Mouse (Mus musculus) lung, postnatal 0 days (tissue): ENCODE measurements around the gene Susd3. TPM values are rescaled to one million over a fixed set of nuclear protein-coding genes. Genes with fewer than 3 reads are reported as not detected.
A peak's percentile ranks its signal among the peaks of the same experiment; 100 is the strongest.

Experiments
- ATAC-seq: fragments of 200-750 bp; cut with Nextera tagmentation; 2 replicates; pipeline ENCODE4 v1.8.0; 2017; ENCODE audit warnings: moderate library complexity
- DNase-seq: peaks from one replicate; pipeline ENCODE4 v3.0.0-alpha.2; 2016; ENCODE audit warnings: low spot score
- H3K27ac ChIP-seq: fragments of 300-500 bp; sonication (generic); 2 replicates; pipeline ENCODE4 v1.5.1; 2014; ENCODE audit warnings: antibody characterized with exemption, mild to moderate bottlenecking, low read length, mixed read lengths
- H3K27me3 ChIP-seq: fragments of 300-500 bp; sonication (generic); replicated peaks from 2 replicates; pipeline ENCODE4 v1.6.1; 2014; ENCODE audit warnings: low read length, mixed read lengths; ENCODE audit not compliant: insufficient read depth
- H3K36me3 ChIP-seq: fragments of 300-500 bp; sonication (generic); 2 replicates; pipeline ENCODE4 v1.6.1; 2014; ENCODE audit warnings: low read length, mixed read lengths; ENCODE audit not compliant: insufficient read depth
- H3K4me1 ChIP-seq: fragments of 300-500 bp; sonication (generic); 2 replicates; pipeline ENCODE4 v1.6.1; 2014; ENCODE audit warnings: antibody characterized with exemption, low read depth, low read length, mixed read lengths; ENCODE audit not compliant: insufficient read depth
- H3K4me2 ChIP-seq: fragments of 300-500 bp; sonication (generic); replicated peaks from 2 replicates; pipeline ENCODE4 v1.6.1; 2014; ENCODE audit warnings: low read depth, mild to moderate bottlenecking, low read length, moderate library complexity, mixed read lengths
- H3K4me3 ChIP-seq: fragments of 300-500 bp; sonication (generic); 2 replicates; pipeline ENCODE4 v1.5.1; 2014; ENCODE audit warnings: low read depth, low read length
- H3K9ac ChIP-seq: fragments of 300-500 bp; sonication (generic); replicated peaks from 2 replicates; pipeline ENCODE4 v1.6.1; 2014; ENCODE audit warnings: low read depth, mild to moderate bottlenecking
- H3K9me3 ChIP-seq: fragments of 300-500 bp; sonication (generic); 2 replicates; pipeline ENCODE4 v1.6.1; 2016; ENCODE audit warnings: low read length, mixed read lengths
- CTCF ChIP-seq: IDR thresholded peaks from 2 replicates; pipeline ENCODE4 v1.5.1; 2016; ENCODE audit warnings: antibody characterized with exemption, mild to moderate bottlenecking
- EP300 ChIP-seq: IDR thresholded peaks from 2 replicates; pipeline ENCODE4 v1.6.1; 2016; ENCODE audit warnings: antibody characterized with exemption, mild to moderate bottlenecking, control low read depth
- WGBS: fragments of 180-500 bp; shearing (Covaris S2); extraction: QIAGEN DNeasy Blood & Tissue Kit; methylation state at CpG from one replicate; pipeline ENCODE4 v1.1.7; 2014; 5-methylcytosine and 5-hydroxymethylcytosine counted together
- polyA plus RNA-seq: library from polyadenylated mRNA; unstranded; fragments of >200 nt; fragmentation: Nextera tagmentation; extraction: Ambion mirVana; gene quantifications from 2 replicates; pipeline ENCODE4 v1.2.1, GENCODE M21; 2015

Gene Susd3
- polyA plus RNA-seq, 1 experiment from 2014 or later = 2.5 TPM

DNA sequence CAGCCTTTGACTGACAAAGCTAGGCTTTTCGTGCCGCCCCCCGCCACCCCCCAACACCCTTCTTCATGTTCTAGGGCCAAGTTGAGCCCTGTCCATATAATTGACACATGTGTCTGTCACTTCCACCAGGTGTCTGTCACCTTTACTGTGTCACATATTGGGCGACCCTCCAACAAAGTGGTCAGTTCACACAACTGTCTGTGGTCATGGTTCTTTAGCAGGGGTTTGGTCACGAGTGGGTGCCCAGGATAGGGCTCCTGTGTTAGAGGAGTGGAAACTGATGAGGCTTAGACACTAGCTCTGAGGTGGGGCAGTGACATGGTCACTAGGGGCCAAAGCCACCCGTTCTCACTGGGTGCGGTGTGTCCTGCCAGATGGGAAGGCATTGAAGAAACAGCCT, 48.6 kb downstream of the Susd3 start:
- no peaks in the 10 kb centered on the region for H3K27me3 ChIP-seq
- H3K4me3 ChIP-seq = no peak overlapping the region
- H3K27ac ChIP-seq = no peak overlapping the region
- no peak for ATAC-seq
- no peak for DNase-seq
- H3K4me2 ChIP-seq = no peak overlapping the region
- WGBS = 87% methylated on average over 7 of the region's 7 CpGs
- H3K36me3 ChIP-seq = 0 out of 2 replicates have a peak, but pooled peaks cover 13% of the 10 kb centered on the region
- H3K9ac ChIP-seq = no peak overlapping the region
- H3K9me3 ChIP-seq = no peaks in the 10 kb centered on the region
- no peaks in the 10 kb centered on the region for H3K4me1 ChIP-seq
- TF ChIP-seq EP300 = no peak
- TF ChIP-seq CTCF = no peak

DNA sequence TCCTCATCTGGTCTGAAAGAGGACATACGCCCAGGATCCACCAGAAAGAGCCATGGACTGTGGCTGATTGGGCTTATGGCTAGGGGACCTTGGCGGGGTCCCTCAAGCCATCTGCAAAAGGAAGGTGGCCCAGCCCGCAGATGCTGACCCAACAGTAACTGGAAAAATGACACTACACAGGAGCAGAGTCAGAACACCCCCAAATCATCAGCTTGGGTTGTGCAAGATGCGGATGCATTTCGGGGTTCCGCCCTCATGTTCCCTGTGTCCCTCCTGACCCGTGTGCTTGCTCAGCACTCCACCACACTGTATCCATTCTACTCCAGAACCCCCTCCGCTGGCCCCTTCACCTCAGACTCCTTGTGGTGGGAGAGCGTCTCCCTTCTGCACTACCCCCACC, 49.8 kb downstream of the Susd3 start:
- H3K4me3 ChIP-seq = no peak overlapping the region
- 87% methylated on average over 9 of the region's 9 CpGs for WGBS
- TF ChIP-seq EP300 (no peak), CTCF (no peak)

DNA sequence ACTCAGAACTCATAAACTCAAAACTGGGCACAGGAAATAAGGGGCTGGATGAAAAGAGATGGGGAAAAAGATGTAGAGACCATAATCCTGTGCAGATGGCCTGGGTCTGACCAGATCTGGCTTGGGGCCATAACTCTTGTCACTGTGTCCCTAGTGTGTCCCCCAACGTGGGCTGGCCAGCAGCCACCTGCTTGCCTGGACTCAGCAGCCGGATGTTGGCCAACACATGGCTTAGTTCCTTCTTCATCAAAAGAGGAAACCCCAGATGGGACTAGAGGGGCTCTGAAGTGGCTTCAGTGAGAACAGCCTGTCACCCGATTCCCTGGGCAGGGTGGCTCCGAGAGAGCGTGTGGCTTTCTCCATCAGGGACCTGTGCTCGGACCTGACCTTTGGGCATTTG, 51.7 kb downstream of the Susd3 start:
- no peak overlapping the region for H3K9ac ChIP-seq
- H3K4me2 ChIP-seq = no peak overlapping the region
- no peaks in the 10 kb centered on the region for H3K9me3 ChIP-seq
- WGBS = 70% methylated on average over 6 of the region's 6 CpGs
- no peaks in the 10 kb centered on the region for H3K4me1 ChIP-seq
- TF ChIP-seq CTCF (no peak), EP300 (no peak)
- H3K27me3 ChIP-seq = no peaks in the 10 kb centered on the region
- DNase-seq (peak; percentile 24), ATAC-seq (no peak)
- H3K4me3 ChIP-seq = no peak overlapping the region
- H3K36me3 ChIP-seq = 0 out of 2 replicates have a peak, but pooled peaks cover 15% of the 10 kb centered on the region
- H3K27ac ChIP-seq = no peak overlapping the region

More for the DNA sequence above, 49.8 kb downstream of the Susd3 start:
- no peak overlapping the region for H3K4me2 ChIP-seq
- no peaks in the 10 kb centered on the region for H3K9me3 ChIP-seq
- H3K27me3 ChIP-seq = no peaks in the 10 kb centered on the region
- no peaks in the 10 kb centered on the region for H3K4me1 ChIP-seq
- 0 out of 2 replicates have a peak, but pooled peaks cover 15% of the 10 kb centered on the region for H3K36me3 ChIP-seq
- no peak for ATAC-seq
- no peak overlapping the region for H3K27ac ChIP-seq
- no peak for DNase-seq
- H3K9ac ChIP-seq = no peak overlapping the region

DNA sequence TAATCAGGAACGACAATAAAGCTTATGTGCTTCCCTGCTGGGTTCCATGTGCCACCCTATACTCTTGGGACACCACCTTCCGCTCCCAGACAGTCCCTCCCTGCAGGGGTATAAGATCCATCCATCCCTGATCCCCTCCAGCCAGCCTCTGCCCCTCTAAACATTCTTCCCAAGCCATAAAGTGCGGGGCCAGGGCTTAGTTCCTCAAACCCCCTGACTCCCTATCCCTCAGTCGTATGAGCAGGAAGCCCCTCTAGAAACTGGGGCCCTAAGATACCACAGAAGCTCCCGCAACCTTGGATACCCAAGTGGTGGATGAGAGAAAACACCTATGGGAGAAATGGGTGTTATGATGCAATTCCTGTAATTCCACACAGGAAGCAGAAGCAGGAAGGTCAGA, 52.3 kb downstream of the Susd3 start:
- H3K27me3 ChIP-seq = no peaks in the 10 kb centered on the region
- WGBS = 76% methylated on average over 5 of the region's 5 CpGs
- H3K36me3 ChIP-seq = 0 out of 2 replicates have a peak, but pooled peaks cover 15% of the 10 kb centered on the region
- no peak overlapping the region for H3K4me2 ChIP-seq
- DNase-seq (no peak), ATAC-seq (no peak)
- 0 out of 2 replicates have a peak, but pooled peaks cover 3% of the 10 kb centered on the region for H3K4me1 ChIP-seq
- H3K9me3 ChIP-seq = no peaks in the 10 kb centered on the region
- no peak overlapping the region for H3K4me3 ChIP-seq
- no peak overlapping the region for H3K9ac ChIP-seq
- TF ChIP-seq CTCF (no peak), EP300 (no peak)
- H3K27ac ChIP-seq = no peak overlapping the region

DNA sequence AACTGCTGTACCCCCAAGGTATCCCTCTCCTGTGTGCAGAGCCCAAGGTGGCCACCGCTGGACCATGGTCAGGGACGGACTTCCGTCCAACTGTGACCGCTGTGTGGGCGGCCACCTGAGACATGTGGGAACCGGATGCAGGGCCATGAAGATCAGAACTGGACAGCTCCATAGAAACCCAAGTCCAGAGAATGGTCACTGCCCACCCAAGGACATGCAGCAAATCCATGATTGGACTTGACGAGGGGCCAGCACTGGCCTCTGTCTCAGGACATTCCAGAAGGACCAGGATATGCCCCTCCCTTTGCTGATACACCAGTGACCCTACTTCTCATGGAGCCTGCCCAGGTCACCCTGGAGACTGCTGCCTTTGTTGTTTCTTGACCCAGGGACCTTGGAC, 52.9 kb downstream of the Susd3 start:
- Histone ChIP-seq H3K36me3 (0 out of 2 replicates have a peak, but pooled peaks cover 15% of the 10 kb centered on the region), H3K27ac (no peak overlapping the region), H3K9ac (no peak overlapping the region), H3K4me1 (peaks cover 6% of the 10 kb centered on the region; the same call in 1 of the 2 replicates), H3K4me2 (no peak overlapping the region), H3K4me3 (no peak overlapping the region), H3K9me3 (no peaks in the 10 kb centered on the region), H3K27me3 (no peaks in the 10 kb centered on the region)
- ATAC-seq = no peak
- 92% methylated on average over 7 of the region's 7 CpGs for WGBS
- no peak for DNase-seq
- TF ChIP-seq CTCF = no peak
- no peak for TF ChIP-seq EP300

DNA sequence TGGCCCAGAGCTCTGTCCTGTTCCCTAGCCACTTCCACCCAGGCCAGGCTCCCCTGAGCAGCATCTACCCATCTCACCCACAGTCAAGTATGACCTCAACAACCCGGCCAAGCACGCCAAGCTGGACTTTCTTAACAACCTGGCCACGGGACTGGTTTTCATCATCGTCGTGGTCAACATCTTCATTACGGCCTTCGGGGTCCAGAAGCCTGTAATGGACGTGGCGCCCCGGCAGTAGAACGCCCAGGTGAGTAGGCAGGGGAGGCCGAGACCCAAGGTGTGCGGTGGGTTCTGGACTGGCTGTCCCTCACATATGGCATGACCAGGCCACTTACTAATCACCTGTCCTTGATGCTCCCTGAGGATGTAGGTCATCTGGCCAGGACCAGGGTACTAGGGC, 53.7 kb downstream of the Susd3 start:
- no peak for ATAC-seq
- WGBS = 94% methylated on average over 13 of the region's 13 CpGs
- Histone ChIP-seq H3K4me3 (no peak overlapping the region), H3K4me1 (peaks cover 11% of the 10 kb centered on the region; the same call in 1 of the 2 replicates), H3K4me2 (no peak overlapping the region), H3K9me3 (no peaks in the 10 kb centered on the region), H3K9ac (no peak overlapping the region), H3K27me3 (no peaks in the 10 kb centered on the region), H3K27ac (no peak overlapping the region), H3K36me3 (0 out of 2 replicates have a peak, but pooled peaks cover 15% of the 10 kb centered on the region)
- TF ChIP-seq CTCF = no peak
- no peak for DNase-seq

DNA sequence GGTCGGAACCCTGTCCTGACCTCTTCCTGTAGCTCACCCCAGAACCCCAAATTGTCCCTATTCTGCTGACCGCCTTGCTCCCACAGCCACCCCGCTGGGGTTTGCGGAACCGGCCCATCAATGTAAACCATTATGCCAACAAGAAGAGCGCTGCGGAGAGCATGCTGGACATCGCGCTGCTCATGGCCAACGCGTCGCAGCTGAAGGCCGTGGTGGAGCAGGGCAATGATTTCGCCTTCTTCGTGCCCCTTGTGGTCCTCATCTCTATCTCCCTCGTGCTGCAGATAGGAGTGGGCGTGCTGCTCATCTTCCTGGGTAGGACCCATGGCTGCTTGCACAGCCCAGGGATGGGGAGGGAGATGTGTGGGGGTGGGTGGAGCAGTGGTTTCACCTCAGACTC, 54.9 kb downstream of the Susd3 start:
- ATAC-seq (no peak), DNase-seq (no peak)
- Histone ChIP-seq H3K4me2 (no peak overlapping the region), H3K27me3 (no peaks in the 10 kb centered on the region), H3K27ac (no peak overlapping the region), H3K9me3 (no peaks in the 10 kb centered on the region), H3K4me3 (no peak overlapping the region), H3K4me1 (peaks cover 11% of the 10 kb centered on the region; the same call in 1 of the 2 replicates), H3K36me3 (0 out of 2 replicates have a peak, but pooled peaks cover 15% of the 10 kb centered on the region), H3K9ac (no peak overlapping the region)
- TF ChIP-seq CTCF = no peak
- no peak for TF ChIP-seq EP300
- 92% methylated on average over 17 of the region's 17 CpGs for WGBS
